Mouse (Mus musculus) kidney, adult 2 months (tissue): ENCODE measurements around the gene Arhgef11.

Experiments
- CTCF ChIP-seq: fragments of 200-500 bp; conservative IDR thresholded peaks from 2 replicates; pipeline ENCODE4 v1.5.1; 2011; ENCODE audit warnings: low read depth, mild to moderate bottlenecking, control low read depth, low read length, moderate library complexity, mixed read lengths; ENCODE audit not compliant: insufficient read depth, insufficient read length
- POLR2A ChIP-seq: fragments of 200-500 bp; IDR thresholded peaks from one replicate; pipeline ENCODE4 v1.6.1; 2011; ENCODE audit warnings: low read depth, low read length, control low read depth

DNA sequence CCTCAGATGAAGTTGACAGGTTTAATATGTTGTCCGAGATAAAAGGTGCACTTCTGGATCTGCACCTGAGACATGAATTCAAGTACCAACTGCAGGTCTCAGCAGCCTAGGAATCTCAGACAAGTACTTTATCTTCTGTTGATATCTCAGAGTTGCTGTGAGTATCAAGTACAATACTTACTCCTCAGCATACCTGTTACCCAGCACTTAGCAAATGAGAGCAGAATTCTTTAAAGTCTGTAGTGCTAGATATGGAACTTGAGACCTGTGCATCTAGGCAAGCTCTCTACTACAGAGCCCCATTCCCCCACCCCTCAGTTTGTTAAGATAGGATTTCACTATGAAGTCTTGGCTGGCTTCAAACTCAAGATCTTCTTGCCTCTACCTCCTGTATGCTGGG, 43.9 kb downstream of the Arhgef11 start:
- TF ChIP-seq CTCF (no peak), POLR2A (no peak)
